In the genomic region with DNA sequence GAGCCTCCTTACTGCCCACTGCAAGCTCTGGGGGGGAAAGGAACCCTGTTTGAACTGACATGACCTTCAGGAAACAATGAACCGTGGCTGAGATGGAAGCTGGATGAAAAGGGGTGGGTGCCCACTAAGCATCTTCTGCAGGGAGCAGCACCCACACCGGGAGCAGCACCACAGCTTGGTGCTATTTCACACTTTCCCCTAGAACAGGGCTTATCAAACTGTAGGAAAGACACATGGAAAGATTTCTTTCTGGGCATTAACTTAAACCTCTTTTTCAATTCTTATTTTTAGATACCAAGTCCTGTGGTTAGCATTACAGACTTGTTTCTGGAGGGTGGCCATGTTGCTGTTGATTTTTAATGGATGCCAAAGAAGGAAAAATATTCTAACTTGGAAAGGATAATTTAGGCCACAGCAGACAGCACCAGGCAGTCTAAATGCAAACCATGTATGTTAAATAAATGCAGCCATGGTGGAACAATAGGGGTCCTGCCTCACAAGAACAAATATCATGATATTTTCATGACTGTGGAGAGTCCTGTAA, we compare ENCODE assay signal across 31 mouse cellular contexts. TPM values are rescaled to one million over a fixed set of nuclear protein-coding genes. Genes with fewer than 3 reads are reported as not detected.
DNase-seq lines count a peak whose midpoint lies in the region; ATAC-seq lines count a peak whose summit lies in the region.
"Had no signal": no experiment of that assay in that cellular context is flagged by ENCODE, and none has a peak within 500 bp of the region (broad histone marks: within the 10 kb centered on the region; RNA-seq: fewer than 3 reads in every experiment).

No protein-coding gene starts in this region.

- peak overlapping the region; percentile 21; the same call in 1 of the 2 replicates for H3K27ac ChIP-seq in heart, embryonic 16.5 days (ENCODE audit: low read length)
- H3K27ac ChIP-seq: liver, embryonic 14.5 days; macrophage; midbrain, embryonic 13.5 days; neural tube, embryonic 13.5 days had no signal

- no peak for DNase-seq in frontal cortex, postnatal 25 days (ENCODE audit: low spot score in 2 of 2)
- DNase-seq in heart, adult 9 months (ENCODE audit: low spot score in 2 of 2) = no peak
- peak; percentile 35 to 45 for DNase-seq in right cerebral cortex, postnatal 10 days (ENCODE audit: low spot score in 2 of 2)
- DNase-seq in right cerebral cortex, postnatal 14 days = no peak
- DNase-seq in telencephalon, adult 2 months (ENCODE audit: low read depth, low spot score) = peak; percentile 29
- DNase-seq in ovary, adult 18-20 months (ENCODE audit: low spot score) = no peak
- DNase-seq: adrenal gland, adult 2 months; adrenal gland, postnatal 36 days; cerebellum, adult 2 months; cerebellum, postnatal 14 days; gastrocnemius, postnatal 10 days; heart, postnatal 14 days; kidney, adult 2 months; kidney, postnatal 36 days; layer of hippocampus, postnatal 36 days; lung, adult 2 months; lung, postnatal 10 days; right cerebral cortex, postnatal 4 days; thymus, postnatal 4 days had no signal

- peaks cover 9% of the 10 kb centered on the region for H3K4me1 ChIP-seq in heart, embryonic 16.5 days (ENCODE audit: control insufficient read depth, insufficient read depth, low read length)
- H3K4me1 ChIP-seq: midbrain, embryonic 13.5 days; neural tube, embryonic 13.5 days had no signal

- H3K9me3 ChIP-seq in heart, embryonic 16.5 days (replicated peaks; ENCODE audit: control insufficient read depth, low read length) = no peaks in the 10 kb centered on the region
- H3K9me3 ChIP-seq: midbrain, embryonic 13.5 days; neural tube, embryonic 13.5 days had no signal

- H3K36me3 ChIP-seq in heart, embryonic 16.5 days (ENCODE audit: control insufficient read depth, insufficient read depth) = no peaks in the 10 kb centered on the region
- H3K36me3 ChIP-seq: heart, embryonic 12.5 days; midbrain, embryonic 13.5 days; neural tube, embryonic 13.5 days had no signal

- 65% methylated on average over 2 of the region's 2 CpGs for WGBS in heart, embryonic 16.5 days

- H3K4me3 ChIP-seq in heart, embryonic 16.5 days (ENCODE audit: low read length) = no peak overlapping the region
- H3K4me3 ChIP-seq: erythroblast, embryonic 14.5 days; heart, embryonic 12.5 days; midbrain, embryonic 13.5 days; neural tube, embryonic 13.5 days had no signal

- no peak overlapping the region for H3K4me2 ChIP-seq in heart, embryonic 16.5 days (ENCODE audit: low read depth, low read length)
- H3K4me2 ChIP-seq: heart, embryonic 12.5 days; midbrain, embryonic 13.5 days; neural tube, embryonic 13.5 days had no signal

- peak; percentile 93 for ATAC-seq in frontal cortex, adult (ENCODE audit: low TSS enrichment)
- ATAC-seq in heart, embryonic 16.5 days (replicated peaks; ENCODE audit: extremely low read depth, insufficient read depth, low FRiP score) = no peak
- ATAC-seq: hindbrain, embryonic 16.5 days; midbrain, embryonic 13.5 days had no signal

- no peak overlapping the region for H3K9ac ChIP-seq in heart, embryonic 16.5 days (ENCODE audit: low read length)
- H3K9ac ChIP-seq: heart, embryonic 12.5 days; liver, embryonic 14.5 days; midbrain, embryonic 13.5 days; neural tube, embryonic 13.5 days had no signal

- no peaks in the 10 kb centered on the region; the same call in 1 of the 2 replicates for H3K27me3 ChIP-seq in heart, embryonic 16.5 days (ENCODE audit: control insufficient read depth, insufficient read depth, low read length)
- H3K27me3 ChIP-seq: heart, embryonic 12.5 days; midbrain, embryonic 13.5 days; neural tube, embryonic 13.5 days had no signal

RNA-seq across cellular contexts. Expression of a gene that starts 44.2 kb away (rescaled TPM):
- 0.39 and 0.87 TPM in 2 replicates for polyA plus RNA-seq in heart, embryonic 16.5 days (2015; fragmentation: Nextera tagmentation; extraction: Ambion mirVana)
- polyA plus RNA-seq: adrenal gland, adult 2 months; erythroblast, embryonic 14.5 days; intestine, embryonic 14.5 days; kidney, embryonic 16.5 days; liver, embryonic 14.5 days; lung, adult 2 months; macrophage; spleen, adult 2 months had no signal

Comparison
In these comparisons a context has a peak if more than half of its experiments do, and no peak if none do; other contexts are left out.
1. DNase-seq: peak in right cerebral cortex, postnatal 10 days (2 of 2) and telencephalon, adult 2 months (single experiment); none in frontal cortex, postnatal 25 days (0 of 2), heart, adult 9 months (0 of 2), right cerebral cortex, postnatal 14 days (single experiment) and ovary, adult 18-20 months (single experiment).